Mouse (Mus musculus): Measurements from ENCODE around the gene Gm20388.

GRCm38 (mm10) chr8:123652641-123653040, 3742.0 kb downstream of the Gm20388 start:
- no peak for TF ChIP-seq TAL1 (IDR thresholded peaks at IDR 0.05; ENCODE audit: low read length)
- TF ChIP-seq GATA1 (IDR thresholded peaks at IDR 0.05; ENCODE audit: low read length) = no peak

Data from erythroblast, embryonic 14.5 days (primary cell).